Mouse (Mus musculus) frontal cortex, postnatal 25 days (tissue): ENCODE measurements at regions not wholly inside any gene's neighbourhood (a gene's known extent, or its start where the extent isn't known, plus 50 kb on each side); places are given as distances from the start of the nearest gene placed in this dataset.

Source experiments
- DNase-seq, 2 experiments: peaks; one replicate each; pipeline ENCODE4 v3.0.0; 2022; ENCODE audit warnings: low spot score in 2 of 2

DNA sequence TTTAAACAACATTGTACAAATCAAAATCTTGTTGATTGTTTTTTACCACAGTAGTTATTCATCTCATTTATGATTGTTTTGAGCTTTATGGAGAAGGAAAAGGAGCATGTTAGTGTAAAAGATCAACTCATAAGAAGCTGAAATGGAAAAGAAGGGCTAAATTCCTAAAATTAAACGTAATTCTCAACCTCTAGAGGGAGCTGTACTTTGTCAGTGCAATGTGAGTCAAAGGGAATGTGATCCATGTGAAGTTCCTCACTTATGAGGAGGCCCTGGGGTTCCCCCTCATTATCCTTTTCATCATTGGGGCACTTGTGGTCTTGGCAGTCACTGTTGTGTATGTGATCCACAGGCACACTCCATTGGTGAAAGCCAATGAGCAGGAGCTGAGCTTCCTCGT, 54.0 kb upstream of the Vmn2r7 start:
- no peak for DNase-seq

DNA sequence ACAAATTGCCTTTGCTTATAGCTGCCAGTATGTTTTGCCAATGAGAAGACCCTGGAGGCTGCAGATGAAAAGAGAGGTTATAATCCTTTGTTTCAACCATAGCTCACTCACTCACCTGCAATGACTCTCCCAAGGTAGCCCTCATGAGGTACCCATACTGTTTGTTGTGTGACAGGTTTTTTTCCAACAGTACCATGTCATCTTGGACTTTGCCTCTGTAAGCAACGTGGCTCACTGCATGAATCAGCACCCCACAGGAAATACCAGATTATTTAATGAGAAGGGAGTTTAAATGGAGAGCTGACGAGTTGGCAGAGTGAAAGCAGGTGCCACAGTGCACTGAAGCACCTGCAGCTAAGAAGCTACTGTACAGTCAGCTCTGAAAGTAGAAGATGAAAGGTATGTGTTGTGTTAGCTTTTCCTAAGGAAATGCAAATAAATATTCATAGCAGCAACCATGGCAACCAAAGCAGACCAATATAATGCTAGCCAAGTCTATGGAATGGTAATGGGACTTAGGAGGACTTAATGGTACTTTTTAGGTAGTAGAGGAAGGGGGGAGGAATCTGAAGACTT, 56.8 kb upstream of the Vmn2r7 start:
- DNase-seq, result no peak

DNA sequence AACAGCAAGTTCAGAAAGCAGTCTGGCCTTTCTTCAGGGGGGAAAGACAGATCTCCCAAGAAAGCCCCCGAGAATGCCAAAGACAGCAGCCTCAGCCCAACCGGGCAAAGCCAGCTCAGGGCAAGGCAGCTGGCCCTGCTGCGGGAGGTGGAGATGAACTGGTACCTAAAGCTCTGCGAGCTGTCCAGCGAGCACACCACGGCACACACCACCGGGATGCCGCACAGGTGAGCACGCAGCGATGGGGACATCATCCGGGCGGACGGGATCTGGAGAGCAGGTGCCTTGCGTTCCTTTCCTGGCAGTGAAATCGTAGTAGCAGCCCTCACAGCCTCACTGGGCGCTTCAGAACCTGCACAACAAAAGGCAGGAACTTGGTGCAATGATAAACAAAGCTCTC, 104.7 kb upstream of the Vmn2r7 start:
- DNase-seq, result no peak

DNA sequence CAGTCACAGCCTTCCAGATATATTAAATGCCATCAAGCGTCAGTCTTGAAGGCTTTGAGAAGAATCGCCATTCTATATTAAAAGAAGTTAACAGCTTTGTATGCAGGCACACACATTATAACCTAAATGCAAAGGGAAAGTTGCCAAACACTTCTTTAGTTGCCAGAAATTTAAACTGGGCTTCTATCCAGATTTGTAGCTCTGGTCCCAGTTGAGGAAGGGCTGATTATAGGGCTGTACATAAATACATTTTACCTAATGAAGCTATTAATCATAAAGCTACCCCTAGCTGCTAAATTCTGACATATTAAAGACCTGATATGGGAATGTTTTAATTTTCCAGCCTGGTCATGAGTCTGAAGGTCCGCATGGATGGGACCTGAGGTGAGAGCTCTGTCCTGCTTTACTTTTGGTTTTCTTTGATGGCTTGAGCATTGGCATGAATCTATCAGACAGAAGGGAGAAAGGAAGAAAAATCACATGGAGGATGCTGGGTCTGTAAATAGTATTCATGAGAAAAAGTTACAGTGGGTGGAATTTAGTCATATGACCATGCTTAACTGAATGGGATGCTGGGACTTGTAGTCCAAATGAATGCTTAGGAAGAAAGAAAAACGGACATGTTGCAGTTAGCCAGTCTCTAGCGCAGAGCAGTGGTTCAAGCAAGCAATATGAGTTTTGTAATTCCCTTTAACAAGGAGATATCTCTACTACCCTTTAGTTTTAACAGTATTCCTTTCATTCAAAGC, 120.3 kb upstream of the Vmn2r7 start:
- no peak for DNase-seq

DNA sequence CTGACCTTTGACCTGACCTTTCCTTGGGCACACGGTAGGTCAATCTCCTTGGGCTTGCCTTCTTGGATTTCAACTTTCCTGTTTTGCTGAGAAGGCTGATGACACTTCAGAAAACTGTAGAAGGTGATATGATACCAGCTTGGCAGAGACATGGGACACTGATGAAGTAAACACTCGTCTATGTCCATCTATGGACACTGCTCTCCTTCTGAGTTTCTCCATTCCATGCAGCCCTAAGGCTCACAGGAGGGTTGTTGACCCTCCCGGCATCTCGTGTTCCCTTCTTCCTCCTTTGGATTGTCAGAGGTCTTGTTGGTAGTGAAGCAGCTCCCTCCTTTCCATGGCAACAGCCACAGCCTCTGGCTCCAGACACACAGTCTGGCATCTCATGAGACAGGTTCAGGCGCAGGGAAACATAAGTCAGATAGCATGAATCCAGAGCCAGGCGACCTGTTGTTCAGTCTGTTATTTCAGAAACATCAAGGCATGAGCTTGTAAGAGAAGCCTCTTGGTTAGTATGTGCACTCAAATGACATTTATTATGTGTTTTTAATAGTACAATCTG, 120.9 kb upstream of the Vmn2r7 start:
- DNase-seq, result no peak

DNA sequence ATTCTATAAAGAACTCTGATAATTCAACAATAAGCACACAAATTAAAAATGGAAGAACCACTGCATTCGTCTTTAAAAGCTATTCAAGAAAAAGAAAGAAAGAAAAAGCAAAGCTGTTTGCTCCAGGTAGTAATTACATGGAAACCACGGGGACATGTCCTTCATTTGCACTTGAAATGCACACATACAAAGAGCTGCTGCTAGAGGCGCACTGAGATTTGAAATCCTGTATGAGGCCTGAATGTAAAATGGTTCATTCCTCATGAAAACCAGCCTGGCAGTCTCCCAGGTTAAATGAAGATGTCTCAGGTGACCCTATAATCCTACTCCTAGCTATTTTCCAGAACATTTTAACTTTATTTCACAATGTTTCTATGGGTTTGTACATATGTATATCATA, 123.7 kb upstream of the Vmn2r7 start:
- DNase-seq, result no peak

DNA sequence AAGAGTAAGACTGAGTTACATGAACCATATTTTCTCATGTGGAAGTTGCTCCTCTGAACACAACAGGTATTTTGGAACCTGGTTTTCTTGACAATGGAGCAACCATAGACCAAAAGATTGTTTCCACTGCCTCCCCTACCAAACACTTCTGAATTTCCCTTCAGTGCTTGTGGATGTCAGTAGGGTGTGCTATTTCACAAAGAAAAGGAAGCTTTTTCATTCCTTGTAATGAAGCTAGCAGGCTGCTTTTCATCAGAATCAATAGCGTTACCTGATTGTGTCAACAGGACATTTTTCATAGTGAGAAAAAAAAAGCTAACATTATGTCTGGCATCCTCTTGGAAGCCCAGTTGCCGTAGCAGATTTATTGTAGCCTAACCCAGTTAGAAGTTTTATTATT, 124.8 kb upstream of the Kcnab1 start:
- no peak for DNase-seq

DNA sequence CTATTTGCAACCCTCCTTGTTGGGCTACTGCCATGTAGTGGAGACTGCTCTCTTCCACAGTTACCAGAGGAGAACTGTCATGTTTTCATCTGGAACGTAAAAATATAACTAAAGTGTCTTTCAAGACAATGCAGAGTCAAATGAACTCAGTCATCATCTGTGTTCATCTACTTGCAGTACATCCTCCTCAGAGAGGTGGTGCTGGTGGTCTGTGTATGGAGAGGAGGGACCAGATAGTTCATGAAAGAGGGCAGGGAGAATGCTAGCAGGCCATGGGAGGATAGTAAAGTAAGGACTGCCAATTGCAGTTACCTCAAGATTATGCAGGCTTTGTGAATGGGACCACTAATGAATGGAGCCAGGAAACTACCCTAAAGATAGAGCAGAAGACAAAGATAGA, 121.5 kb upstream of the Kcnab1 start:
- peak in 1 of 2 experiments; percentile 11 for DNase-seq

DNA sequence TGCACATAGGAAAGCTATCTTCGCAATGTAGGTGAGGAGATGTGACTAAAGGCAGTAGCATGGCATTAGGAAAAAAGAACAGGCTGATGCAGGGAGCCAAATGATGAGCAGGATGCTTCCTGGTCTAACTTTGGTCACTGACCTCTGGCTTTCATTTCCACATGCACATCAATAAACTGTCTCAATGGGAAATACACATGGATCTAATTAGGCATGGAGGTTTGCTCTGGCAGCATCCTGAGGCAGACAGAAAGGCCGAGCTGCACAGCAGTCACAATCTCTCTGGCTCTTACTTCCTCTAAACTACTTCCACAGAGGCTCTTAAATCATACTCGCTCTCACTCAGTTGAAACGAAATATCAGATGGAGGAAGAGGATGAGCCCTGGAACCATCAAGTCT, 112.7 kb upstream of the Kcnab1 start:
- DNase-seq, result no peak

DNA sequence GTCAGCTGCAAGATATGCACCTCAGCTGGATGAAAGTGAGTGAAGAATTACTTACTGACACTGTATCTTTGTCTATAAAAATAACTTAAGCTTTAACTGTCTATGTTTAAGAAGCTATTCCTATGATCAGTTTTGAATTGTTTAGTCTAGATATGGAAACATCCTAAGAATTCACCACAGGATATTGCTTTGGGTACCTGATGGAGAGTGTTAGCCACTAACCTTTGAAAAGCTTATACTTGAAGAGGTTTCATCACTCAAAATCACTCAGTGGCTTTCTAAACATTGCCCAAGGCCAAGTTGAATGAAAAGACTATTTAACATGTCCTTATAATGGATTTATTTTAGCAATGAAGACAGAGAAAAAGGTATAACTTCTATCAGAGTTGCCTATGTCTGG, 111.6 kb upstream of the Kcnab1 start:
- DNase-seq, result no peak

DNA sequence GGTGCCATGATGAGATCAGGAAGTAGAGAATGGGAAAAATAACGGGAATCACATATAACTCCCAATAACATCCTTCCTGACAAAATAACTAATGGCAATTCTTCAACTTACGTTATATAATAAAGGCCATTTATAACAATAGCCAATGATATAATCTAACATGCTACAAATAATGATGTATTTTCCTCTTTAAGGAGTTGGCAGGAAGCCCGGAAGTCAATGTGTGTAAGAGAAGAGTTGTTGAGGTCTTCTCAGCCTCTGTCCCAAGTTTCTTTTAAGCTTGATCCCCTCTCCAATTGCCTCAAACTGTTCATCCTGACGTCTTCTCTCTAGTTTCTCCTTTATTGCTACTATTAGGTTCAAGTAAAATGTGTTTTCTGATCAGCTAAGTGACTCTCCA, 108.1 kb upstream of the Kcnab1 start:
- no peak for DNase-seq

DNA sequence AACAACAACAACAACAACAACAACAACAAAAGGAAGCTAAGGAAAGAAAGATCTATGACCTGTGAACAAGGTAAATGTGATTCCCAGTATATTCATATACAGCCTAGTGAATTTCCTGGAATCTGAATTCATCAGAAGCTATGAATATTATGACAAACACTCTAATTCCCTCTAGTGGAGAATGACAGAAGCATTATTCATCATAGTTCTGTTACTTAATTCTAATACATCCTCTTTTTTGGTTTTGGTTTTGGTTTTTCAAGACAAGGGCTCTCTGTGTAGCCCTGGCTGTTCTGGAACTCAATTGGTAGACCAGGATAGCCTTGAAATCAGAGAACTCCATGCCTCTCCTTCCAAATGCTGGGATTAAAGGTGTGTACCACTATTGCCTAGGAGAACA, 106.6 kb upstream of the Kcnab1 start:
- no peak for DNase-seq

DNA sequence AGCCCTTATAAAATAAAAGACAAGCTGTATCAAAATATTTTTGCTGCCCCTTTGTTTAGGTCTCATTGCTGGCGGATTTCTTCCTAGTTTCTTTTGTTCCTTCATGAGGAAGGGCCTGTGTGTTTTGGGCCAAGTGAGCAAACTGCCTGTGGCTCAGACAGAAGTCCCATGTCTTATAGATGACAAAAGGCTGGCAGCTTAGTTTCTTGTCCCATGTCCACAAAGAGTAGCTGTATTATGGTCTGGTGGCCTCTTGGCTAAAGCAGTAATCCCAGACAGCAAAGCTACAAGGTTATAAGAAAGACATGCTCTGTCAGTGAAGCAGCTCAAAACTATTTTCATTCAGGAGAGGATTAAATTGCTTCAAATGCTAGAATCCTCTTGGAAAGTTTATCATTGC, 103.1 kb upstream of the Kcnab1 start:
- DNase-seq, result no peak

DNA sequence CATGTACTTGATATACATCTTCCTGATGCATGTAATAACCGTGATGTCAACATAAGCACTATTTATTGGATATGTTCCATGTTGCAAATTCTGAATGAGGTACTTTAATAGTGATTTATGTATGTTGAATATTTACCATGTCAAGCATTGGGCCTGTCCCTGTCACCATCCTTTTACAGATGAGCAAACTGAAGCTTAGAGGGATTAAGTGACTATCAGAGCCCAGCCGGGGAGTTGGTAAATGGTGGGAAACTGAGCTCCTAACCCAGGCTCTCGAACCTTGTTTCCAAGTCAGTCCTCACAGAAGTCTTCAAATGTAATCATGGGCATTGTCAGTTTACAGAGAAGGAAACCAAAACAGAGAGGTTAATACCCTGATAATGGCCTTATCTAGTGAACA, 102.6 kb upstream of the Kcnab1 start:
- no peak for DNase-seq

DNA sequence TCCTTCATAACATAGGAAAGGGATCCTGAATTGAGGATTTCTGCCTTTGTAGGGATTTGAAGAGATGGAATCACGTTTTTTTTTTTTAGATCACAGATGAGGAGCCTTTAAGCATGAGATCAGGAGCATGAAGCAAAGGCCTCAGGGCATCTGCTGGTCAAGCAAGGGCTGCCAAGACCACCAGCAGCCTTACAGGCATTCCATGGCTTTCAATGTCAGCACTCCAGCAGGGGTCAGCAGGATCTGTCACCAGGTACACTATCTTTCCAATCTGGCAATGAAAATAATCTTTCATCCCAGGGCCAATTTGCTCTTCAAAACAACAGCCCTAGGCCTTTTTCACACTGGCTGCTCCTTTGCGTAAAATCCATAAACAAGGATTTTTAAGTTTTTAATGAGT, 85.3 kb upstream of the Kcnab1 start:
- DNase-seq, result no peak

DNA sequence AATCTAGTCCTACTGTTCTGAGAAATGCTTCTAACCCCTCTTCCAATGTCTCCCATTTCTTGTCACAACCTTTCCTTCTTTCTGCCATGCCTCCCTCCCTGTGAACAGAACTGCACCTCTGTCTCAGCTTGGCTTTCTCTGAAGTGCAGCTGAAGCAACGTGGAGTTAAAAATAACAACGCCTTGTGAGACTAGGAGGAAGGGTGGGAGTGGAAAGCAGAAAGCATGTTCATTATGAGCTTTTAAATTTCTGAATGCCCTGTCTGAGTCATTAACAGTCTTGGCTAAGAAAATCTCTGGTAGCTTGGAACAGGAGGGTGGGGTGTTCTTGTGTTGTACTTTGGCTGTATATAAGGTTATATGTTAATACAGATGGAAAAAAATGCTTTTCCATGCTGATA, 71.6 kb upstream of the Kcnab1 start:
- peak in 1 of 2 experiments; percentile 3 for DNase-seq

DNA sequence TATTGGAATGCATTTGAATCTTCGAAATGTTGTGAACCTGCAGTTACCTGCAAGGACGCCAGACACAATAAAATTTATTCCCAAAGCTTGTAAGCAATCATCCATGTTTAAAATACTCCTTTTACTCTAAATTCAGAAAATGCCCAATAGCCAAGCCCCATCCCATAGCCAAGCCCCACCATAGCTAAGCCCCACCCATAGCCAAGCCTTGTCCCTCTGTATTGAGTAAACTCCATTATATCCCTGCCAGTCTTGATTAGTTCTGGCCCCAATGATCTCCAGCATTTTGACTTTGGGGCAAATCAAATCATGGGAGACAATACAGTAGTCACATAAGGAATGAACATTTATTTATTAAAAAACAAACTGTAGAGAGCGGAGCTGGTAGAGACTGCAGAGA, 61.3 kb upstream of the Kcnab1 start:
- no peak for DNase-seq

DNA sequence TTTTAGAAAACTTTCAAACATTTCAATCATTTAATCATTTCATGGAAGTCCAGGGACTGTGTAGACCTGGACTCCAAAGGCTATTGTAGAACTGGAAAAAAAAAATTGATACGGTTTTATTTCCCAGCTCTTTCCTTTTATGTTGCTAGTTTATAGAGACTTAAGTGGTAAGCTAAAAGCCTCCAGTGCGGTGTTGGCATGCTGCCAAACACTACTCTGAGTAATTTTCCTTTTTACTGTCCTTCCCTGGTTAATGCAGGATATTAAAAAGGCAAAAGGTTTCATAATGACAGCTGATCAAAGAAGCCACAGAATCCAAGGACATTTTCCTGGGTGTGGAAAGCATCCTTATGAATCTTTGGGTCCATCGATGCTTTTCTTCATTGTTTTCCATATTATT, 53.8 kb upstream of the Kcnab1 start:
- DNase-seq, result no peak
